Mouse (Mus musculus) midbrain, embryonic 13.5 days (tissue): ENCODE results near the gene Wwc2. TPM values are rescaled to one million over a fixed set of nuclear protein-coding genes. Genes with fewer than 3 reads are reported as not detected.

Experiments used
- ATAC-seq: fragments of 200-750 bp; cut with Nextera tagmentation; 2 replicates; pipeline ENCODE4 v1.8.0; 2017; ENCODE audit warnings: mild to moderate bottlenecking, moderate TSS enrichment, moderate library complexity
- H3K27ac ChIP-seq: fragments of 300-500 bp; sonication (generic); 2 replicates; pipeline ENCODE4 v1.5.1; 2015; ENCODE audit warnings: inconsistent platforms, mild to moderate bottlenecking, moderate library complexity
- H3K27me3 ChIP-seq: fragments of 300-500 bp; sonication (generic); 2 replicates; pipeline ENCODE4 v1.6.1; 2015; ENCODE audit warnings: mild to moderate bottlenecking, inconsistent platforms
- H3K36me3 ChIP-seq: fragments of 300-500 bp; sonication (generic); 2 replicates; pipeline ENCODE4 v1.6.1; 2015; ENCODE audit warnings: mild to moderate bottlenecking, inconsistent platforms
- H3K4me1 ChIP-seq: fragments of 300-500 bp; sonication (generic); replicated peaks from 2 replicates; pipeline ENCODE4 v1.6.1; 2015; ENCODE audit warnings: inconsistent platforms
- H3K4me2 ChIP-seq: fragments of 300-500 bp; sonication (generic); replicated peaks from 2 replicates; pipeline ENCODE4 v1.6.1; 2015; ENCODE audit warnings: moderate library complexity, mild to moderate bottlenecking, inconsistent platforms
- H3K4me3 ChIP-seq: fragments of 300-500 bp; sonication (generic); replicated peaks from 2 replicates; pipeline ENCODE4 v1.5.1; 2015; ENCODE audit warnings: mild to moderate bottlenecking, inconsistent platforms
- H3K9ac ChIP-seq: fragments of 300-500 bp; sonication (generic); replicated peaks from 2 replicates; pipeline ENCODE4 v1.6.1; 2015; ENCODE audit warnings: mild to moderate bottlenecking, inconsistent platforms
- H3K9me3 ChIP-seq: fragments of 300-500 bp; sonication (generic); 2 replicates; pipeline ENCODE4 v1.6.1; 2016; ENCODE audit warnings: mild to moderate bottlenecking, inconsistent platforms
- WGBS: fragments of 180-500 bp; shearing (Covaris S2); methylation state at CpG from one replicate; pipeline ENCODE4 v1.1.7; 2015; 5-methylcytosine and 5-hydroxymethylcytosine counted together
- polyA plus RNA-seq: library from polyadenylated mRNA; unstranded; fragments of >200 nt; fragmentation: Nextera tagmentation; extraction: Ambion mirVana; gene quantifications from 2 replicates; pipeline ENCODE4 v1.2.1, GENCODE M21; 2015

Gene Wwc2
- polyA plus RNA-seq, 1 experiment from 2014 or later: 5.1 TPM

- H3K27ac ChIP-seq: peak overlapping the region; percentile 11; the same call in 1 of the 2 replicates
- no peaks in the 10 kb centered on the region for H3K27me3 ChIP-seq
- H3K4me3 ChIP-seq: no peak overlapping the region
- no peak overlapping the region for H3K9ac ChIP-seq
- ATAC-seq: no peak
- H3K9me3 ChIP-seq: no peaks in the 10 kb centered on the region
- peaks cover 28% of the 10 kb centered on the region for H3K36me3 ChIP-seq
- H3K4me1 ChIP-seq: no peaks in the 10 kb centered on the region; the same call in 1 of the 2 replicates
- no peak overlapping the region for H3K4me2 ChIP-seq
- WGBS: 93% methylated on average over 12 of the region's 12 CpGs
Measured at GRCm38 (mm10) chr8:47859259-47859658, 131.5 kb downstream of the Wwc2 start.

DNA sequence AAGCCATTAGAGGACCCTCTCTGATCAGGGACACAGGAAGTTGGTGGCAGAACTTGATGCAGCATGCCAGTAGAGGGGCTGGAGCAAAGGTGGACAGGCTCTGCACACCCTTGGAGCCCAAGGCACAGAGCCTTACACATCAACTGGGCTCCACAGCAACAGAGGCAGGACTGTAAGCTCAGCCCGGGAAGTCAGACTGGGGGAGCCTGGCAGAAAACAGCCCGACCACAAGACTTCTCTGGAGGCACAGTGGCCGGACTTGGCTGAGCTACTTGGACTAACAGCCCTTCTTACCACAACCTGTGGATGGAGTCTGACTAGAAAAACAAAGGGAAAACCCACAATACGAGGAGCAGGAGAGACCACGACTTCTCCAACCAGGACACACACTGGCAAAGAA is 137.4 kb downstream of the Wwc2 start:
- H3K27ac ChIP-seq: no peak overlapping the region
- H3K9me3 ChIP-seq: no peaks in the 10 kb centered on the region
- peaks cover 28% of the 10 kb centered on the region for H3K36me3 ChIP-seq
- H3K9ac ChIP-seq: no peak overlapping the region
- no peak overlapping the region for H3K4me3 ChIP-seq
- 91% methylated on average over 5 of the region's 5 CpGs for WGBS
- no peaks in the 10 kb centered on the region for H3K4me1 ChIP-seq
- no peak overlapping the region for H3K4me2 ChIP-seq
- no peaks in the 10 kb centered on the region for H3K27me3 ChIP-seq
- ATAC-seq: no peak

DNA sequence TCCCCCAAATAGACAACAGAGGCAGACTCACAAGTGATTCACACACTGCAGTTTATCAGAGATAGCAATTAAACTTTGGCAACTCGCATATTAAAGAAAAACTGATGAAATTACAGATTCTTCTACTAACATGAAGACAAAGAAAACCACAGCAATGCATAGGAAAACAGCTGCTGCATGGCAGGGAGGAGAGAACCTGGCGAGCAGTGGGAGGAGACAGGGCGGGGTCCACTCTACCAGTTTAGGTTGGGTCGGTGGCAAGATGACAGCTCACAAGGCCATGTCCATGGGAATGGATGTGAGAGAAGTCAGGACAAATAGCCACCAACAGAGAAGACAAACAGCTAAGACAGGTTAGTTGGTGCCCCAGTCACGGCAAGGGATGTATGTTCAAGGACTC is 138.0 kb downstream of the Wwc2 start:
- H3K27me3 ChIP-seq: no peaks in the 10 kb centered on the region
- peaks cover 29% of the 10 kb centered on the region for H3K36me3 ChIP-seq
- 83% methylated on average over 5 of the region's 5 CpGs for WGBS
- no peaks in the 10 kb centered on the region for H3K9me3 ChIP-seq
- H3K4me3 ChIP-seq: no peak overlapping the region
- no peak overlapping the region for H3K27ac ChIP-seq
- no peak overlapping the region for H3K9ac ChIP-seq
- H3K4me1 ChIP-seq: no peaks in the 10 kb centered on the region
- H3K4me2 ChIP-seq: no peak overlapping the region
- ATAC-seq: no peak

GRCm38 (mm10) chr8:47851824-47852502 is 138.8 kb downstream of the Wwc2 start:
- Histone ChIP-seq H3K4me2 (no peak overlapping the region), H3K27me3 (no peaks in the 10 kb centered on the region), H3K4me3 (no peak overlapping the region), H3K27ac (no peak overlapping the region), H3K9me3 (no peaks in the 10 kb centered on the region), H3K9ac (no peak overlapping the region), H3K4me1 (no peaks in the 10 kb centered on the region), H3K36me3 (peaks cover 33% of the 10 kb centered on the region)
- ATAC-seq: no peak
- 83% methylated on average over 12 of the region's 12 CpGs for WGBS

DNA sequence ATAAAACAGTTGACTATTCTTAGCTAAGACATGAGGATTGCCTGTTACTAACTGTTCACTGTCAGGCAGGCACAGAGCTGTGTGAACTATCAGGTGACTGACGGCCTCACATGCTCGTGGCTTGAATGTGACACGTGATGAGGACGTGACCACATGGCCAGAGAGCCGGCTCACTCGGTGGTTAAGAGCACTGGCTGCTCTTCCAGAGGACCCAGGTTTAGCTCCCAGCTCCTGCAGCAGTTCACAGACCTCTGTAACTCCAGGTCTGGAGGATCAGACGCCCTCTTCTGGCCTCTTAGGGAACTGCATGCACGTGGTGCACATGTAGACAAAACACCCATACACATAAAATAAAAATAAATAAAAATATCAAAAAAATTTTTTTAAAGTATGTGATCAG is 140.9 kb downstream of the Wwc2 start:
- WGBS: 85% methylated on average over 8 of the region's 8 CpGs
- H3K9me3 ChIP-seq: no peaks in the 10 kb centered on the region
- H3K9ac ChIP-seq: no peak overlapping the region
- H3K4me1 ChIP-seq: no peaks in the 10 kb centered on the region
- no peak overlapping the region for H3K4me3 ChIP-seq
- H3K4me2 ChIP-seq: no peak overlapping the region
- ATAC-seq: no peak
- no peaks in the 10 kb centered on the region for H3K27me3 ChIP-seq
- no peak overlapping the region for H3K27ac ChIP-seq
- H3K36me3 ChIP-seq: peaks cover 37% of the 10 kb centered on the region

GRCm38 (mm10) chr8:47847931-47848330 is 142.8 kb downstream of the Wwc2 start:
- no peak for ATAC-seq
- Histone ChIP-seq H3K4me2 (no peak overlapping the region), H3K9me3 (no peaks in the 10 kb centered on the region), H3K27ac (no peak overlapping the region), H3K4me3 (no peak overlapping the region), H3K9ac (no peak overlapping the region), H3K27me3 (no peaks in the 10 kb centered on the region), H3K36me3 (peaks cover 38% of the 10 kb centered on the region), H3K4me1 (no peaks in the 10 kb centered on the region)
- 95% methylated on average over 6 of the region's 6 CpGs for WGBS

GRCm38 (mm10) chr8:47847161-47847560 is 143.6 kb downstream of the Wwc2 start:
- no peaks in the 10 kb centered on the region for H3K4me1 ChIP-seq
- peaks cover 43% of the 10 kb centered on the region for H3K36me3 ChIP-seq
- H3K4me3 ChIP-seq: no peak overlapping the region
- H3K27ac ChIP-seq: no peak overlapping the region
- WGBS: 95% methylated on average over 14 of the region's 14 CpGs
- no peak for ATAC-seq
- H3K27me3 ChIP-seq: no peaks in the 10 kb centered on the region
- H3K4me2 ChIP-seq: no peak overlapping the region
- no peak overlapping the region for H3K9ac ChIP-seq
- H3K9me3 ChIP-seq: no peaks in the 10 kb centered on the region

DNA sequence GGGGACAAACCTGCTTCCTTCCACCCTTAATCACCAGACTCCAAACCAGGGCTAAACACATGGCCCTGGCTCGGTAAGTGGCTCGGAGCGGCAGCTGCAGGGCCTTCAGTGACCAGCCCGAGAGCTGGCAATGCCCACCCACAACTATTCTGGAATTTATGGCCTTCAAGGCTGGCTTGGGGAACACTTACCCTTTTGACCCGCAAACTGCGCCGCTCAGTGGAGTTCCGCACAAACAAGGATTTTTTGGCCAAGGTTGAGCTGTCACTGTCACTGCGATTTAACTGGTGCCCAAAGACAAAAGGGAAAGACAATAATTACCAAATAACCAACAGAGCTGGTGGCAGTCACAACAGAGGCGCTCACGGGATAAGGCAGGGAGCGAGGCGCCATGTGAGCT is 144.8 kb downstream of the Wwc2 start:
- Histone ChIP-seq H3K27me3 (no peaks in the 10 kb centered on the region), H3K9me3 (no peaks in the 10 kb centered on the region), H3K36me3 (peaks cover 44% of the 10 kb centered on the region), H3K4me3 (no peak overlapping the region), H3K9ac (no peak overlapping the region), H3K4me2 (no peak overlapping the region), H3K4me1 (no peaks in the 10 kb centered on the region), H3K27ac (no peak overlapping the region)
- 75% methylated on average over 13 of the region's 13 CpGs for WGBS
- ATAC-seq: no peak

DNA sequence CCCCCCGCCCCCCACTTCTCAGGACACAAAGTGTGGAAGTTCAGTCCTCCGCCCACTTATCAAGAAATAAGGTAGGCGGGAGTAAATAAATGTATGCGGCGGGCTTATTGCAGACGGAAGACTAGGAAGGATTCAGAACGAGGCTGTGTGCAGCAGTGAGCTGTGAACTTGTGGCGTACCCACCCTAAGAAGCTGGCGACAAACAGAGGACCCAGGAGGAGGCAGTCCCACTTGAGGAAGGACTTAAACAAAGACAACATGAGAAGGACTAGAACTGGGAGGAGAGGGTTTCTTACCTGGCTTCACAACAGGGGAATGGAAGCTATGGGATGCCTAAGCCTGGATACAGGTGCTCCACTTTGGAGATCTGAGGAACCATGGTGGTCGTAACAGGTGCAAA is 147.1 kb downstream of the Wwc2 start:
- H3K36me3 ChIP-seq: peaks cover 46% of the 10 kb centered on the region
- no peaks in the 10 kb centered on the region for H3K27me3 ChIP-seq
- no peak overlapping the region for H3K27ac ChIP-seq
- no peaks in the 10 kb centered on the region for H3K9me3 ChIP-seq
- no peak overlapping the region for H3K9ac ChIP-seq
- ATAC-seq: no peak
- no peak overlapping the region for H3K4me3 ChIP-seq
- no peak overlapping the region for H3K4me2 ChIP-seq
- 94% methylated on average over 10 of the region's 10 CpGs for WGBS
- H3K4me1 ChIP-seq: no peaks in the 10 kb centered on the region

DNA sequence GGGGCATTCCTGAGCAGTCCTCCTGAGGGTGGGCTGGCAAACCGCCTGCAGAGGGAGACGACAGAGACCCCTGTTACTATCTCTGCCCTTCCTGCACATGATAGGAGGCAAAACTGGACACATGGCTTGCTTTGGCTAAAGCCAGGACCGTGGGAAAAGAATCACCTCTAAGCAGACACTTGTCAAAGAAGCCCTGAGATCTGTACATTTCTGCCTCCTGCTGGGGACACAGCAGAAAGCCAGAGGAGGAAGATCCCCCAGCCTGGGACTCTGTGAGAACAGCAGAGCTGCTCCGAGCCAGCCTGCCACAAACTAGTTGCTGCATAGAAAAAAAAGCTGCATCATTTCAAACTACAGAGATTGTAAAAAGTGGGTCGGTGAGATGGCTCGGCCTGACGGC is 147.7 kb downstream of the Wwc2 start:
- H3K36me3 ChIP-seq: peaks cover 40% of the 10 kb centered on the region
- 86% methylated on average over 7 of the region's 7 CpGs for WGBS

GRCm38 (mm10) chr8:47833944-47834343 is 156.8 kb downstream of the Wwc2 start:
- H3K36me3 ChIP-seq: peaks cover 17% of the 10 kb centered on the region
- no peak overlapping the region for H3K9ac ChIP-seq
- H3K4me2 ChIP-seq: no peak overlapping the region
- 80% methylated on average over 1 of the region's 1 CpGs for WGBS
- H3K27ac ChIP-seq: no peak overlapping the region
- no peaks in the 10 kb centered on the region for H3K27me3 ChIP-seq
- no peak overlapping the region for H3K4me3 ChIP-seq
- no peaks in the 10 kb centered on the region for H3K4me1 ChIP-seq
- peak; percentile 30; the same call in 1 of the 2 replicates for ATAC-seq
- no peaks in the 10 kb centered on the region for H3K9me3 ChIP-seq

More for the DNA sequence above, 147.7 kb downstream of the Wwc2 start:
- Histone ChIP-seq H3K27ac (no peak overlapping the region), H3K27me3 (no peaks in the 10 kb centered on the region), H3K9ac (no peak overlapping the region), H3K4me1 (no peaks in the 10 kb centered on the region), H3K4me2 (no peak overlapping the region), H3K9me3 (no peaks in the 10 kb centered on the region), H3K4me3 (no peak overlapping the region)
- no peak for ATAC-seq

DNA sequence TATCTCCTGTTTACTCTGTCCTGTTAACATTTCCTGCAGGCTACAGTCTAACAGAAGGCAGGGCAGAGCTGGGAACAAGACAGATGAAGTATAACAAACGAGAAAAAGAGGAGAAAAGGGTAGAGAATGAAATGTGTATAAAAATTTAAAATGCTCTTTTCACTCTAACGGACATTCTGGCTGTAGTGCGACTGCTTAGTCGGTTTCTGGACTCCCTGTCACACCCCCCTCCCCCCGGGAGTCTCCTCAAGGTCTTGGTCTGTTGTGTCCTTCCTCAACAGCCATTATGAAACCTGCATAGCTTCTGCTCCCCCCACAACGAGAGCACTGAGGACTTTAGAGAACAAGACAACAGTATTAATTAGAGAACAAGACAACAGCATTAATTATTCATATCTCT is 158.1 kb downstream of the Wwc2 start:
- no peak overlapping the region for H3K9ac ChIP-seq
- H3K4me2 ChIP-seq: no peak overlapping the region
- no peak for ATAC-seq
- no peaks in the 10 kb centered on the region for H3K9me3 ChIP-seq
- 75% methylated on average over 6 of the region's 6 CpGs for WGBS
- no peaks in the 10 kb centered on the region for H3K4me1 ChIP-seq
- no peak overlapping the region for H3K4me3 ChIP-seq
- no peaks in the 10 kb centered on the region for H3K27me3 ChIP-seq
- no peak overlapping the region for H3K27ac ChIP-seq
- H3K36me3 ChIP-seq: peaks cover 17% of the 10 kb centered on the region; the same call in 1 of the 2 replicates

DNA sequence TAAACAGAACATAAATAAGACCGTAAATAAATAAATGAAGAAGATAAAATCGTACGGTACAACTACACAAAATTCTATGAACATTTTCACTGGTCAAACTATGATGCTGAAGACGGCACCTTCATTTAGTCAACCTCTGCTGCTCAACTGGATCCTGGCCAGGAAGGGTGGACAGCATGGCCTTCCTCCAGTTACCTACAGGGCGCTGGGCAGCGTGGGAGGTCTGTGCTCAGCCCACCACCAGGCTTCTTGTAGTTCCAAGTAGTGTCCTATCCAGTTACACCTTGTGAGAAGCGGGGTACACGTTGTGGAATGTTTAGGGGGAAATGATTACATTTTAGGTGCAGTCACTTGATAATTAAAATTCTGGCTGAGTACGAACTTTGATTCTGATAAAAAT is 163.8 kb downstream of the Wwc2 start:
- no peak overlapping the region for H3K4me2 ChIP-seq
- no peak overlapping the region for H3K9ac ChIP-seq
- no peaks in the 10 kb centered on the region for H3K9me3 ChIP-seq
- WGBS: 94% methylated on average over 9 of the region's 9 CpGs
- H3K27me3 ChIP-seq: no peaks in the 10 kb centered on the region
- no peak overlapping the region for H3K4me3 ChIP-seq
- no peak for ATAC-seq
- 0 out of 2 replicates have a peak, but pooled peaks cover 9% of the 10 kb centered on the region for H3K4me1 ChIP-seq
- H3K36me3 ChIP-seq: peaks cover 13% of the 10 kb centered on the region; the same call in 1 of the 2 replicates
- no peak overlapping the region for H3K27ac ChIP-seq
